Mouse (Mus musculus) stomach, postnatal 0 days (tissue): ENCODE data around the gene Cpne5. TPM values are rescaled to one million over a fixed set of nuclear protein-coding genes. Genes with fewer than 3 reads are reported as not detected.

Source experiments
- ATAC-seq: fragments of 200-750 bp; cut with Nextera tagmentation; 2 replicates; pipeline ENCODE4 v1.8.0; 2017; ENCODE audit not compliant: low FRiP score, low TSS enrichment
- DNase-seq: peaks from one replicate; pipeline ENCODE4 v3.0.0-alpha.2; 2016; ENCODE audit warnings: low spot score
- H3K27ac ChIP-seq: fragments of 300-500 bp; sonication (generic); replicated peaks from 2 replicates; pipeline ENCODE4 v1.5.1; 2014; ENCODE audit warnings: mild to moderate bottlenecking, control low read depth
- H3K27me3 ChIP-seq: fragments of 300-500 bp; sonication (generic); 2 replicates; pipeline ENCODE4 v1.6.1; 2014; ENCODE audit warnings: low read length; ENCODE audit not compliant: control insufficient read depth, insufficient read depth
- H3K36me3 ChIP-seq: fragments of 300-500 bp; sonication (generic); 2 replicates; pipeline ENCODE4 v1.6.1; 2014; ENCODE audit warnings: low read length, mixed read lengths; ENCODE audit not compliant: control insufficient read depth, insufficient read depth
- H3K4me1 ChIP-seq: fragments of 300-500 bp; sonication (generic); replicated peaks from 2 replicates; pipeline ENCODE4 v1.6.1; 2014; ENCODE audit warnings: antibody characterized with exemption; ENCODE audit not compliant: control insufficient read depth, insufficient read depth
- H3K4me2 ChIP-seq: fragments of 300-500 bp; sonication (generic); replicated peaks from 2 replicates; pipeline ENCODE4 v1.6.1; 2014; ENCODE audit warnings: low read depth, mild to moderate bottlenecking, control low read depth, moderate library complexity
- H3K4me3 ChIP-seq: fragments of 300-500 bp; sonication (generic); 2 replicates; pipeline ENCODE4 v1.5.1; 2014; ENCODE audit warnings: low read depth, low read length, control low read depth
- H3K9ac ChIP-seq: fragments of 300-500 bp; sonication (generic); 2 replicates; pipeline ENCODE4 v1.6.1; 2014; ENCODE audit warnings: mild to moderate bottlenecking, low read length, control low read depth, mixed read lengths
- H3K9me3 ChIP-seq: fragments of 300-500 bp; sonication (generic); 2 replicates; pipeline ENCODE4 v1.6.1; 2016; ENCODE audit warnings: low read length; ENCODE audit not compliant: control insufficient read depth
- CTCF ChIP-seq: IDR thresholded peaks from 2 replicates; pipeline ENCODE4 v1.5.1; 2016; ENCODE audit warnings: antibody characterized with exemption, low read depth, mild to moderate bottlenecking, moderate library complexity
- EP300 ChIP-seq: optimal IDR thresholded peaks from 2 replicates; pipeline ENCODE3; 2016; ENCODE audit warnings: antibody characterized with exemption
- WGBS: fragments of 180-500 bp; shearing (Covaris S2); extraction: QIAGEN DNeasy Blood & Tissue Kit; methylation state at CpG from one replicate; pipeline ENCODE4 v1.1.7; 2014; 5-methylcytosine and 5-hydroxymethylcytosine counted together
- polyA plus RNA-seq: library from polyadenylated mRNA; unstranded; fragments of >200 nt; fragmentation: Nextera tagmentation; extraction: Ambion mirVana; gene quantifications from 2 replicates; pipeline ENCODE4 v1.2.1, GENCODE M21; 2015

Cpne5 gene
- polyA plus RNA-seq, 1 experiment from 2014 or later: 4.8 TPM

DNA sequence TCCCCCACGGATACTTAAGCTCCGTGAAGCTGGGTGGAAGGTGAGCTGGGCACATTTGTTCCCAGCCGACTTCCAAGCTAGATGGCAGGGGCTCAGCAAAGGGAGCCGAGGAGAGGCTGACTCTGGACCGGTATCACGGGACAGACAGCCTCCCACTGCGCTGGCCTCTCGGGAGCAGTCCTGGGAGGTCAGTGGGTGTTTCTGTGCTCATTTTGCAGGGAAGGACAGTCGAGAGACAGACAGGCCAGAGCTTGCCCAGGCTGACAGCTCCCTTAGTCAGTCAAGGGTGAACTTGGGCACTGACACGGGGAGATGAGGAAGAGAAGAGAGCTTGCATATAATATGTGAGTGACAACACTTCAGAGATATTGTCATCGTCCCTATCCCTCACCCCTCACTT is 54.8 kb downstream of the Cpne5 start:
- WGBS: 47% methylated on average over 11 of the region's 11 CpGs
- no peak for ATAC-seq

DNA sequence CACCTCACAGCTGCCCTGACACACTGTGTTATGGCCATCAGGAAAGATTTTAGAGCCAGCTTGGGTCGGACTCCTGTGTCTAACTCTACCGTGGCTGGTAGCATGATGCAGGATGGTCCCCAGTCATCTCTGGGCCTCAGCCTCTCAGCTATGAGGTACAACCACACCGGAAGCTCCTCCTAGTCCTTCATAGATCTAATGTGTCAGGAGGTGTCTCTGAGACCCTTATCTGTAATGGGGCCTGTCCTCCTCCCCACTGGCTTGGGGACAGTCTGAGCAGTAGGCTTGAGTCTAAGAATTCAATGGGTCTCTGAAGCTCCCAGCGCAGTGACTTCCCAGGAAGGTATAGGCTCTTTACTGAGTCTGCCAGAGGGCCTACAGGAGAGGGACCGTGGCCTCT is 56.2 kb downstream of the Cpne5 start:
- Histone ChIP-seq H3K27ac (no peak overlapping the region), H3K9ac (no peak overlapping the region), H3K36me3 (no peaks in the 10 kb centered on the region), H3K4me2 (no peak overlapping the region), H3K4me3 (no peak overlapping the region), H3K9me3 (no peaks in the 10 kb centered on the region), H3K4me1 (no peaks in the 10 kb centered on the region), H3K27me3 (no peaks in the 10 kb centered on the region)
- no peak for DNase-seq
- TF ChIP-seq CTCF: no peak
- TF ChIP-seq EP300: no peak
- no peak for ATAC-seq
- WGBS: 86% methylated on average over 5 of the region's 5 CpGs

More for the DNA sequence above, 54.8 kb downstream of the Cpne5 start:
- no peaks in the 10 kb centered on the region for H3K27me3 ChIP-seq
- no peak overlapping the region for H3K9ac ChIP-seq
- no peak for DNase-seq
- no peak overlapping the region for H3K27ac ChIP-seq
- no peak for TF ChIP-seq CTCF
- TF ChIP-seq EP300: no peak
- H3K4me2 ChIP-seq: no peak overlapping the region
- no peak overlapping the region for H3K4me3 ChIP-seq
- no peaks in the 10 kb centered on the region for H3K36me3 ChIP-seq
- no peaks in the 10 kb centered on the region for H3K4me1 ChIP-seq
- H3K9me3 ChIP-seq: no peaks in the 10 kb centered on the region

GRCm38 (mm10) chr17:29180406-29181127 is 57.4 kb downstream of the Cpne5 start:
- Histone ChIP-seq H3K27me3 (no peaks in the 10 kb centered on the region), H3K4me3 (no peak overlapping the region), H3K9me3 (no peaks in the 10 kb centered on the region), H3K27ac (peak overlapping the region; percentile 9; the same call in 1 of the 2 replicates), H3K4me2 (no peak overlapping the region), H3K36me3 (no peaks in the 10 kb centered on the region), H3K4me1 (no peaks in the 10 kb centered on the region), H3K9ac (no peak overlapping the region)
- 33% methylated on average over 4 of the region's 4 CpGs for WGBS
- DNase-seq: no peak
- ATAC-seq: no peak
- TF ChIP-seq CTCF (no peak), EP300 (no peak)

DNA sequence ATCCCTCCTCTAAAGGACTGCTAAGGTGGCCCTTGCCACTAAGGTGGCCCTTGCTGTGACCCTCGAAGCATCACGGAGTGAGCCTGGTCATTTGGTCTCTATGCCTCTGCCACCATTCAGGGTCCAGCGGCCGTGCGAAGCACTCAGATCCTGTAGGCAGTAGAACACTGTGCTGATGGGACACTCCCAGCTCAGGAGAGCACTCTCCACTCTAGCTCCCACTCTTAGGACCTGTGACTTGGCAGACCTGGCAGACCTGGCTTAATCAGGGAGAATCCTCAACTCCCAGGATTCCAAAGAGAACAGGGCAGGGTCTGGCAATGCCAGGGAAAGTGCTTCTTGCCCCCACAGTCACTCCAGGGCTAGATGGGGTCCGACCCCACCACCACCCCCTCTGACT is 58.0 kb downstream of the Cpne5 start:
- no peak for TF ChIP-seq EP300
- no peak for TF ChIP-seq CTCF
- no peaks in the 10 kb centered on the region for H3K36me3 ChIP-seq
- ATAC-seq: no peak
- H3K27ac ChIP-seq: no peak overlapping the region
- no peaks in the 10 kb centered on the region for H3K4me1 ChIP-seq
- no peaks in the 10 kb centered on the region for H3K9me3 ChIP-seq
- DNase-seq: no peak
- 93% methylated on average over 6 of the region's 6 CpGs for WGBS
- no peak overlapping the region for H3K4me3 ChIP-seq
- H3K9ac ChIP-seq: no peak overlapping the region
- H3K27me3 ChIP-seq: no peaks in the 10 kb centered on the region
- no peak overlapping the region for H3K4me2 ChIP-seq

- WGBS: 74% methylated on average over 9 of the region's 9 CpGs
- no peak for DNase-seq
- no peak overlapping the region for H3K4me3 ChIP-seq
- H3K9me3 ChIP-seq: no peaks in the 10 kb centered on the region
- no peaks in the 10 kb centered on the region for H3K36me3 ChIP-seq
- H3K9ac ChIP-seq: no peak overlapping the region
- no peaks in the 10 kb centered on the region for H3K27me3 ChIP-seq
- ATAC-seq: no peak
- H3K4me1 ChIP-seq: no peaks in the 10 kb centered on the region
- no peak for TF ChIP-seq EP300
- no peak for TF ChIP-seq CTCF
- H3K4me2 ChIP-seq: no peak overlapping the region
- no peak overlapping the region for H3K27ac ChIP-seq
These were observed 59.4 kb downstream of the Cpne5 start for GRCm38 (mm10) chr17:29178503-29179059.
